Mouse (Mus musculus) heart, postnatal 0 days (tissue): Measurements from ENCODE around the gene March4. TPM values are rescaled to one million over a fixed set of nuclear protein-coding genes. Genes with fewer than 3 reads are reported as not detected.
A peak's percentile ranks its signal among the peaks of the same experiment; 100 is the strongest.

Experiments
- ATAC-seq: fragments of 200-750 bp; cut with Nextera tagmentation; 2 replicates; pipeline ENCODE4 v1.8.0; 2017; ENCODE audit warnings: low read depth, moderate number of reproducible peaks, moderate library complexity; ENCODE audit not compliant: insufficient read depth
- DNase-seq: peaks from one replicate; pipeline ENCODE4 v3.0.0-alpha.2; 2016; ENCODE audit warnings: low spot score
- H3K27ac ChIP-seq: fragments of 300-500 bp; sonication (generic); 2 replicates; pipeline ENCODE4 v1.5.1; 2014; ENCODE audit warnings: low read depth, mild to moderate bottlenecking
- H3K27me3 ChIP-seq: fragments of 300-500 bp; sonication (generic); 2 replicates; pipeline ENCODE4 v1.6.1; 2014; ENCODE audit warnings: low read length, mixed read lengths; ENCODE audit not compliant: control insufficient read depth, insufficient read depth
- H3K36me3 ChIP-seq: fragments of 300-500 bp; sonication (generic); replicated peaks from 2 replicates; pipeline ENCODE4 v1.6.1; 2014; ENCODE audit warnings: low read length, mixed read lengths; ENCODE audit not compliant: control insufficient read depth, insufficient read depth
- H3K4me1 ChIP-seq: fragments of 300-500 bp; sonication (generic); 2 replicates; pipeline ENCODE4 v1.6.1; 2014; ENCODE audit warnings: antibody characterized with exemption; ENCODE audit not compliant: control insufficient read depth, insufficient read depth
- H3K4me2 ChIP-seq: fragments of 300-500 bp; sonication (generic); 2 replicates; pipeline ENCODE4 v1.6.1; 2014; ENCODE audit warnings: low read depth, mild to moderate bottlenecking, low read length, moderate library complexity
- H3K4me3 ChIP-seq: fragments of 300-500 bp; sonication (generic); 2 replicates; pipeline ENCODE4 v1.5.1; 2014; ENCODE audit warnings: low read depth, low read length
- H3K9ac ChIP-seq: fragments of 300-500 bp; sonication (generic); replicated peaks from 2 replicates; pipeline ENCODE4 v1.6.1; 2014; ENCODE audit warnings: low read depth, low read length, mixed read lengths
- H3K9me3 ChIP-seq: fragments of 300-500 bp; sonication (generic); replicated peaks from 2 replicates; pipeline ENCODE4 v1.6.1; 2016; ENCODE audit warnings: low read length; ENCODE audit not compliant: control insufficient read depth
- CTCF ChIP-seq: IDR thresholded peaks from 2 replicates; pipeline ENCODE4 v1.5.1; 2016; ENCODE audit warnings: antibody characterized with exemption, control low read depth, low read depth
- EP300 ChIP-seq: IDR thresholded peaks from 2 replicates; pipeline ENCODE4 v1.6.1; 2016; ENCODE audit warnings: antibody characterized with exemption, low read depth
- WGBS: fragments of 180-500 bp; shearing (Covaris S2); extraction: QIAGEN DNeasy Blood & Tissue Kit; methylation state at CpG from one replicate; pipeline ENCODE4 v1.1.7; 2014; 5-methylcytosine and 5-hydroxymethylcytosine counted together
- polyA plus RNA-seq: library from polyadenylated mRNA; unstranded; fragments of >200 nt; fragmentation: Nextera tagmentation; extraction: Ambion mirVana; gene quantifications from 2 replicates; pipeline ENCODE4 v1.2.1, GENCODE M21; 2015
- total RNA-seq: library from RNA; depleted of rRNA; stranded (reverse); fragments of >200 nt; gene quantifications from 2 replicates; pipeline ENCODE4 v1.2.3, GENCODE M21; 2014; ENCODE audit warnings: low replicate concordance

Gene March4
- total and polyA plus RNA-seq, 2 experiments from 2014 or later, result not detected

- DNase-seq (no peak), ATAC-seq (peak; percentile 33; the same call in 1 of the 2 replicates)
- TF ChIP-seq CTCF, result no peak
- TF ChIP-seq EP300, result no peak
- 2% methylated on average over 31 of the region's 36 CpGs for WGBS
- peak overlapping the region; percentile 53 for H3K4me2 ChIP-seq
- H3K4me3 ChIP-seq, result peak overlapping the region; percentile 29
- H3K9ac ChIP-seq, result no peak overlapping the region
- H3K27ac ChIP-seq, result no peak overlapping the region
- no peaks in the 10 kb centered on the region for H3K9me3 ChIP-seq
- H3K4me1 ChIP-seq, result peaks cover 8% of the 10 kb centered on the region; the same call in 1 of the 2 replicates
- H3K36me3 ChIP-seq, result no peaks in the 10 kb centered on the region
- peaks cover 34% of the 10 kb centered on the region for H3K27me3 ChIP-seq
Observed at GRCm38 (mm10) chr1:72535725-72536571, 782 bp downstream of the March4 start.

- H3K36me3 ChIP-seq, result no peaks in the 10 kb centered on the region
Observed at GRCm38 (mm10) chr1:72533439-72533838, 3.3 kb downstream of the March4 start.

GRCm38 (mm10) chr1:72532926-72533325 lies 3.8 kb downstream of the March4 start:
- Histone ChIP-seq H3K4me3 (no peak overlapping the region), H3K9me3 (no peaks in the 10 kb centered on the region), H3K9ac (no peak overlapping the region), H3K27me3 (peaks cover 34% of the 10 kb centered on the region), H3K36me3 (no peaks in the 10 kb centered on the region), H3K4me1 (peaks cover 8% of the 10 kb centered on the region; the same call in 1 of the 2 replicates), H3K4me2 (no peak overlapping the region), H3K27ac (no peak overlapping the region)
- DNase-seq (no peak), ATAC-seq (no peak)
- TF ChIP-seq CTCF (no peak), EP300 (no peak)
- WGBS, result 74% methylated on average over 5 of the region's 5 CpGs

More at GRCm38 (mm10) chr1:72533439-72533838, 3.3 kb downstream of the March4 start:
- ATAC-seq (no peak), DNase-seq (no peak)
- no peaks in the 10 kb centered on the region for H3K9me3 ChIP-seq
- H3K4me3 ChIP-seq, result no peak overlapping the region
- TF ChIP-seq EP300 (no peak), CTCF (no peak)
- peaks cover 34% of the 10 kb centered on the region for H3K27me3 ChIP-seq
- no peak overlapping the region for H3K27ac ChIP-seq
- H3K9ac ChIP-seq, result no peak overlapping the region
- no peak overlapping the region for H3K4me2 ChIP-seq
- peaks cover 8% of the 10 kb centered on the region; the same call in 1 of the 2 replicates for H3K4me1 ChIP-seq

GRCm38 (mm10) chr1:72530516-72531196 lies 6.1 kb downstream of the March4 start:
- no peak overlapping the region for H3K9ac ChIP-seq
- H3K4me2 ChIP-seq, result no peak overlapping the region
- H3K4me1 ChIP-seq, result no peaks in the 10 kb centered on the region
- no peaks in the 10 kb centered on the region for H3K36me3 ChIP-seq
- H3K27ac ChIP-seq, result no peak overlapping the region
- WGBS, result 70% methylated on average over 8 of the region's 8 CpGs
- no peak for DNase-seq
- ATAC-seq, result no peak
- no peaks in the 10 kb centered on the region for H3K9me3 ChIP-seq
- TF ChIP-seq CTCF (no peak), EP300 (no peak)
- no peak overlapping the region for H3K4me3 ChIP-seq
- peaks cover 21% of the 10 kb centered on the region for H3K27me3 ChIP-seq

- H3K4me2 ChIP-seq, result no peak overlapping the region
- H3K36me3 ChIP-seq, result no peaks in the 10 kb centered on the region
- no peak for DNase-seq
- 75% methylated on average over 4 of the region's 4 CpGs for WGBS
- peaks cover 8% of the 10 kb centered on the region; the same call in 1 of the 2 replicates for H3K27me3 ChIP-seq
- ATAC-seq, result no peak
- H3K9me3 ChIP-seq, result no peaks in the 10 kb centered on the region
- H3K9ac ChIP-seq, result no peak overlapping the region
- no peaks in the 10 kb centered on the region for H3K4me1 ChIP-seq
- TF ChIP-seq EP300 (no peak), CTCF (no peak)
- no peak overlapping the region for H3K4me3 ChIP-seq
- no peak overlapping the region for H3K27ac ChIP-seq
Observed at GRCm38 (mm10) chr1:72529192-72529591, 7.5 kb downstream of the March4 start.
